Mouse (Mus musculus) Patski (cell line): ENCODE measurements around the gene Olfr51. TPM values are rescaled to one million over a fixed set of nuclear protein-coding genes. Genes with fewer than 3 reads are reported as not detected.
"Not testable (repeated sequence)": the region's sequence is repeated elsewhere in the genome, so short reads cannot be mapped to it uniquely, and the experiment has no call there.

Experiments used
- ATAC-seq: fragments of 100-300 bp; one replicate; pipeline ENCODE4 v1.8.0; 2021
- CTCF ChIA-PET: fragments of 350-600 bp; sonication (Branson Sonifier 250); formaldehyde crosslinking; loops from one replicate; lab custom pipeline; 2022; ENCODE audit warnings: inconsistent platforms; lab: Charles Lee
- POLR2A ChIA-PET: fragments of 350-600 bp; sonication (Branson Sonifier 250); formaldehyde crosslinking; loops from one replicate; lab custom pipeline; 2022; ENCODE audit warnings: antibody characterized with exemption, inconsistent platforms; lab: Charles Lee
- DNase-seq: peaks from one replicate; pipeline ENCODE4 v3.0.0-alpha.2; 2011; ENCODE audit warnings: low read depth, low spot score
- H3K27me3 ChIP-seq: fragments of 371-371 bp; one replicate; pipeline ENCODE4 v1.5.1; 2021
- CTCF ChIP-seq: fragments of 100-300 bp; IDR thresholded peaks from one replicate; pipeline ENCODE4 v1.5.1; 2021
- in situ Hi-C: fragments of 300-500 bp; cut with MboI; formaldehyde crosslinking; loops from 3 replicates; pipeline ENCODE4 v1.11.1; 2018; ENCODE audit warnings: low pct_unique_long_range_greater_than_20kb, mixed read lengths
- polyA plus RNA-seq: library from polyadenylated mRNA; unstranded; gene quantifications from one replicate; pipeline ENCODE4 v1.2.3, GENCODE M21; 2021

Olfr51 gene
- polyA plus RNA-seq = not detected

DNA sequence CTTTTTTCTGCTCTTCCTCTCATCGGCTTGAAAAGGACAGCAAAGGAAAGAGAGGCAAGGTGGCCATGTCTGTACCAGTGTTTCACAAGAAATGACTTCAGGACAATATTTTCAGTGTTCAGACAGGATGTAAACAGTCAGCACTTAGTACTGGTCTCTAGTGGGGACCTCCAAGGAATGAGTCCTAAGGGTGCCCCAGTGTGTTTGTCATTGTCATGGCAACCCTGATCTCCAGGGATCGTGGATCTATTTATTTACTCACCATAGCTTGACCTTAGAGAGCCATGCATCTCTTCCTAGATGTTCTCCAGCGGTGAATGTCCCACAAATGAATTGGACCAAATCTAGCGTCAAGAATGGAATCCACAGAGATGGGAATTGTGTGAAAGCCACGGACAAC is at the start of gene Olfr51:
TSS of gene Olfr51 (plus strand) at position 301 of the 400 bp plus-strand sequence.
- CTCF ChIA-PET = no interaction called here
- POLR2A ChIA-PET = no interaction called here
- H3K27me3 ChIP-seq = no peaks in the 10 kb centered on the region
- in situ Hi-C loops = no loop called here
- TF ChIP-seq CTCF = no peak
- no peak for DNase-seq
- ATAC-seq = no peak

DNA sequence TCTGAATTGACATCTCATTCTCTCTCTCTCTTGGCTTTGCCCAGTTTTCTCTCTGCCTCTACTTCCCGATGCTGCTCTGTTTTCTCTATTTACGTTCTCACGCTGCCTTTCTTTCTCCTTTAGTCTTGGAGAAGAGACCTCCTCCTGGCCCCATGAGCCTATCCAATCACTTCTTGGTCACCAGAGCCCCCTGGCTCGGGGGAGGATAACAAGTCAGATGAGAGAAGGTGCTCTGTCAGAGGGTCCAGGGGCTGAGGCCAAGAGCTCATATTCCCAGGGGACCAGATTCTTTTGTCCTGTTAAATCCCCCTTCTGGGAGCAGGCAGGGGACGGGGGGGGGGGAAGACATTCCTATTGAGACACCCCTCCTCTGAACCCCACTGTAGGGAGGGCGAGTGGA is 49.7 kb upstream of the Olfr51 start, which contains the start of gene Prop1:
TSS of gene Prop1 (minus strand) at position 101 of the 400 bp plus-strand sequence.
- peaks cover 33% of the 10 kb centered on the region for H3K27me3 ChIP-seq
- no peak for ATAC-seq
- no peak for TF ChIP-seq CTCF
- POLR2A ChIA-PET = no interaction called here
- CTCF ChIA-PET = interaction anchor here (1.4 kb wide), 1 partner anchor 13 kb away, joined by 3 read pairs; no protein-coding TSS in a partner anchor
- in situ Hi-C loops = no loop called here
- no peak for DNase-seq

DNA sequence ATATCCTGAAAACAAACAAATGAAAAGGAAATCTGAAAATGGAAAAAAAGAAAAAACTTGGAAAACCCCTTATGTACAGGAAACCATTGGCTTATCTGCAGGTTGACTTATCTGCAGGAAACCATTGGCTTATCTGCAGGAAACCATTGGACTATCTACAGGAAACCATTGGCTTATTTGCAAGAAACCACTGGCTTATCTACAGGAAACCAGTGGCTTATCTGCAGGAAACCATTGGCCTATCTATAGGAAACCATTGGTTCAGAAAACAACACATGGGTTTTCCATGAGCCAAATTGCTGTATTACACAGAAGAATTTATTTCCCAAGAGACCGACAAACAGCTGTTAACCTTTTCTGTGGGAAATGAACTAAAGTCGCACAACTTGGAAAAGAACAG is 38.5 kb upstream of the Olfr51 start:
- ATAC-seq = no peak
- ChIA-PET CTCF (no interaction called here), POLR2A (no interaction called here)
- TF ChIP-seq CTCF = no peak
- in situ Hi-C loops = no loop called here
- DNase-seq = no peak
- peaks cover 59% of the 10 kb centered on the region for H3K27me3 ChIP-seq

DNA sequence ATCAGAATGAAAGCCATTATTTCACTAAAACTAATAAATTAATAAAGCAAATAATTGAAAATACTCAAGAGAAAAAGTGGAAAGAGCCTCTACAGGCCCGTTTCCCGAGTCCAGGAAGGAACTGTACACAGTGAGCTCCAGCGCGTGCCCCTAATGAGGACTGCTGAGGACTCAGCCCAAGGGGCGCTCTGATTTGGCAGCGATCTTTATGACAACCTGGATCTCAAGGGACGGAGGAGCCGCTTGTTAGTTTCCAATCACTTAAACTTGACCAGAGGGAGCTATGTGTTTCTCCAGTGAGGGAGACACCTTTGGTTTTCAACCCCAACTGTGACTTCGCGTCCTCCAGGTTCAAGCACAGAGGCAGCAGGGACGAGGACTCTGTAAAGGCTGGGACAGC is 37.2 kb upstream of the Olfr51 start, which contains the start of gene Olfr1378:
TSS of gene Olfr1378 (plus strand) at position 301 of the 400 bp plus-strand sequence.
- ChIA-PET CTCF (no interaction called here), POLR2A (no interaction called here)
- ATAC-seq = no peak
- H3K27me3 ChIP-seq = peaks cover 54% of the 10 kb centered on the region
- DNase-seq = no peak
- TF ChIP-seq CTCF = no peak
- in situ Hi-C loops = no loop called here

DNA sequence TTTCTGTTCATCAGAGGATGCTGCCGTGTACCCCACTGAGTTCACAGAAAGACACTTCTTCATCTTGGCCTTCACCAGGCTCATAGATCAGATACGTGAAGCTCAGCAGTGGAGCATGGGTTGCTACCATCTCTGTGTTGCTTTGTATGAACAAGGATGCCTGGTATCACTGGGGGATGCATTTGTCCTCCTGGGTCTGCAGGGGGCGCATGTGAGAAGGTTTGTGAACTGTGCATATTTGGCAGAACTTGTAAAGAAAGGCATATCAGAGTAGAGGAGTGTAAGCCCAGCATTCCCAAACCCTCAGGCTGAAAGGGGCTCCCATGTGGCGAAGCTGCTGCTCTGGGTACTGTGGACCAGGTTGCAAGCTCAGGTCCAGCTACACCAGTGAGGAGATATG is 26.2 kb upstream of the Olfr51 start:
- peak; percentile 48 for TF ChIP-seq CTCF
- CTCF ChIA-PET = no interaction called here
- POLR2A ChIA-PET = no interaction called here
- in situ Hi-C loops = no loop called here
- DNase-seq (no peak), ATAC-seq (no peak)
- peaks cover 11% of the 10 kb centered on the region for H3K27me3 ChIP-seq

DNA sequence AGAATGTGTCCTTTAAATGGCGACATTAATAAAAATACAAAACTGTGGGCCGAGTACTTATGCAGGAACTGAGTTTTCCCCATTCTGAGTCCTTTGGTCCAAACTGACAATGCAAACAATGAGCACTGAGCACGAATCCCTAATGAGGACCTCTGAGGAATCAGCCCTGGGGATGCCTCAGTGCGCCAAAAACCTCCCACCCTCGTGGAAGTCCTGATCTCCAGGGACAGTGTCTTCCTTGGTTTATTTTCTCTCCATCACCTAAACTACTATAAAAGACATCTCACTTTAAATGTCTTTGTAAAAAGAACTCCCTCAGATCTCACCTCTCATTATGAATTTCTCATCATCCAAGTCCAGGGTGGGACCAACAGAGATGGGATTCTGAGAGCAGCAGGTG is 21.7 kb upstream of the Olfr51 start, which contains the start of gene Olfr1377:
TSS of gene Olfr1377 (plus strand) at position 301 of the 400 bp plus-strand sequence.
- in situ Hi-C loops = no loop called here
- no peak for TF ChIP-seq CTCF
- H3K27me3 ChIP-seq = peaks cover 17% of the 10 kb centered on the region
- ATAC-seq = no peak
- POLR2A ChIA-PET = no interaction called here
- CTCF ChIA-PET = no interaction called here
- no peak for DNase-seq

DNA sequence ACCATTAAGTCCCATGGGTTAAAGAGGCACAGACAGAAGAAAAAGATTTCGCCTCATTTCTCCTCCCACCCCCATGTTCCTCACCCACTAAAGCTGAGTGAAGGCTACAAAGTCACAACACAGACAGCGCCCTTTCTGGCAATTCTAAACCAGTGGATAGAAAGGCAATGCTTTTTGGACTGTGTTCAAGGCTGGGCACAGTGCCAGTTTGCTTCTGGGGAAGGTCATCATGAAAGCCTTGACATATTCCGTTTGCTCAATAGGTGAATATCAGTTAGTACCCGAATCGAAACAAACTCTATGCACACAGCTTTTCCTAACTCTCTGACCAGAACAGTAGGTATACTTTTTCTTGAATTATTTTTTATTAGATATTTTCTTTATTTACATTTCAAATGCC is 8.4 kb downstream of the Olfr51 start:
- ATAC-seq = no peak
- ChIA-PET CTCF (no interaction called here), POLR2A (no interaction called here)
- DNase-seq = no peak
- in situ Hi-C loops = no loop called here
- TF ChIP-seq CTCF = no peak
- no peaks in the 10 kb centered on the region for H3K27me3 ChIP-seq

DNA sequence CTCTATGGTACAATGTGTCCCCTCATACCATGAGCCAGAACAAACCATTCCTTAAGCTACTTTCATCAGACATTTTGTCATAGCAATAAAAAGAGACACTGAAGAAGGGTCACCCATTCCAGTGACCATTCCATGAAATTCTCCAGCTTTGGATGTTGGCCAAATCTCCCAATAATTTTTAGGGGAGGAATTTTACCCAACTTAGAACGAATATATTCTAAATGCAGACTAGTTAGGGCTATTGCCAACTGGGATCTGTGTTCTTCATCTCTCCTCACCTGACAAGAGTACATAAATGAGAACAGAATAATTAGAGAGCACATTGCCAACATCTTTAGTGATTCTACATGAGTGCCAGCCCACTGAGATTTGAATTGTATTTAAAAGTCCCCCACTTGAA is 10.5 kb downstream of the Olfr51 start, which contains the start of gene Olfr54:
TSS of gene Olfr54 (plus strand) at position 301 of the 400 bp plus-strand sequence.
- no peak for TF ChIP-seq CTCF
- in situ Hi-C loops = no loop called here
- ChIA-PET CTCF (no interaction called here), POLR2A (no interaction called here)
- no peak for ATAC-seq
- no peaks in the 10 kb centered on the region for H3K27me3 ChIP-seq
- no peak for DNase-seq

DNA sequence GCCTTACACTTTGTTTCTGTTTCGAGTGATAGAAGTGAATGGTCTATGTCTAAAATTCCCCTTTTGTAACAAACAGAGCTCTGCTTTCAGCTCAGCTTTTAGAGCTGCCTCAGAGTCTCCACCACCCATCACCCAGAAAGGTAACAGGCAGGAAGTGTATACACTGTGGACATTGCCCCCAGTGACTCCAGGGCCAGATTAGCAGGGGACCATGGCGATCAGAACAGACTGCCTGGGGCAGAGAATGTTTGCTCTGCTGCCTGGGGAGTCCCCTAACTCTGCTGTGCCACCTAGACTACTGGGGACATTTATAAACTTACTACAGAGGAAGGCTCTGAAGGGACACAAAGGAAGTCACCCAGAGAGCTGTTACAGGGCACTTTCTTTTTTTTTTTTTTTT is 12.9 kb downstream of the Olfr51 start:
- TF ChIP-seq CTCF = no peak

DNA sequence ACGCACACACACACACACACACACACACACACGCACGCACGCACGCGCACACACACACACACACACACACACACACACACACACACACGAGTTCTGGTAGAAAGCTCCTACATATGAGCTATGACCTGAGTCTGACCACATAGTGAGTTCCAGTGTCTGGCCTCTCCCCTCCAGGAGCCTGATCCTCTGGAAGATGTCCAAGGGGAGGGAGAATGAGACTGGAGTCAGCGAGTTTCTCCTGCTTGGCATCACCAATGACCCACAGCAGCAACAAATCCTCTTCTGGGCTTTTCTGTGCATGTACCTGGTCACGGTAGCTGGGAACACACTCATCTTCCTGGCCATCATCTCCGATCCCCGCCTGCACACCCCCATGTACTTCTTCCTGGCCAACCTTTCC is 23.4 kb downstream of the Olfr51 start:
- POLR2A ChIA-PET, DNase-seq, CTCF ChIA-PET, H3K27me3 ChIP-seq, ATAC-seq: not testable (repeated sequence)
- in situ Hi-C loops = loop anchor here (25.0 kb wide), 1 partner anchor 240 kb away; no protein-coding TSS in a partner anchor

More for the DNA sequence above, 12.9 kb downstream of the Olfr51 start:
- POLR2A ChIA-PET = no interaction called here
- in situ Hi-C loops = no loop called here
- ATAC-seq (no peak), DNase-seq (no peak)
- CTCF ChIA-PET = no interaction called here
- H3K27me3 ChIP-seq = no peaks in the 10 kb centered on the region

DNA sequence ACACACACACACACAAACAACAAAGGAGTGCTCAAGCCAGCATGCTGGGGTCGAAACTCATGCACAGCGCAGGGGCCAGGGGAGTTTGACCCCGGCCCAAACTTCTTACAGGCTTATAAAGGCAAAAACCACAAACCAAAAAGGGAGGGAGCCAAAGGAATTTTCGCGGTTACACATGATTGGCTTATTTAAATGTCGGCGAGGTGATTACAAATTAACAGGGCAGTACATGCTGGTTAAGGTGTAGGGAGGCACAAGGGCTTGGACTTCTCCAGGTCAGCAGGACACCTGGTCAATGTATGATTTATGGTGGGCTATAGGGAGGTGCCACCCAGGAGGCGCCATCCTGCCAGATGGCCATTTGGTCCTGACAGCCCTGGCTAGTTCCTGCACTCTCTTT is 26.0 kb downstream of the Olfr51 start:
- DNase-seq, POLR2A ChIA-PET, ATAC-seq, CTCF ChIA-PET, H3K27me3 ChIP-seq: not testable (repeated sequence)
- in situ Hi-C loops = loop anchor here (25.0 kb wide), 1 partner anchor 242 kb away; no protein-coding TSS in a partner anchor

DNA sequence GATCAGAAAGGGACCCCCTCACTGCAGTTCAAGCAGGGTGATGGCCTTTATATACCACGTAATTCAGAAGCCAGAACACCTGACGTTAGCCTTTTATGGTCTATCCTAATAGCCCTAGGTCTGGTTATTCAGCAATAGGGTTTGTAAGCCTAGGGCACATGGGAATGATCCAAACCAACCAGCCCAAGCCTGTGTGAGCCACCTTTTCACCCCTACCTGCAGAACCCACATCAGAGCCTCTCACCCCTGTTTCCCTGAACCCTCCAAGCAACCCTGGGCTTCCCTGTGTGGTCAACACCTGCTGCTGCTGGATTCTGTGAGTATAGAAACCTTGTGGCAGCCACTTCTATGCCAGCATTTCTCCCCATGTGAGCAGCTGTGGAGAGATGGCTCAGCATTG is 26.8 kb downstream of the Olfr51 start:
- in situ Hi-C loops = loop anchor here (25.0 kb wide), 1 partner anchor 243 kb away; no protein-coding TSS in a partner anchor
- TF ChIP-seq CTCF = no peak
- H3K27me3 ChIP-seq = no peaks in the 10 kb centered on the region
- CTCF ChIA-PET = no interaction called here
- ATAC-seq = no peak
- POLR2A ChIA-PET = no interaction called here
- DNase-seq = no peak
